Mouse (Mus musculus) embryonic fibroblast, embryonic 13.5 days (primary cell): Measurements from ENCODE around the gene Spink4.

Experiments
- CTCF ChIP-seq: IDR thresholded peaks from 2 replicates; pipeline ENCODE4 v1.5.1; 2011; ENCODE audit warnings: mild to moderate bottlenecking, control low read depth, low read length, moderate library complexity, borderline replicate concordance; ENCODE audit not compliant: insufficient read depth
- POLR2A ChIP-seq: IDR thresholded peaks from 2 replicates; pipeline ENCODE4 v1.6.1; 2011; ENCODE audit warnings: low read depth, mild to moderate bottlenecking, control low read depth, low read length, moderate library complexity

GRCm38 (mm10) chr4:40953521-40953920 is 33.7 kb downstream of the Spink4 start:
- TF ChIP-seq CTCF (no peak), POLR2A (no peak)
